Mouse (Mus musculus) MEL (cell line): ENCODE results near the gene Bfar. TPM values are rescaled to one million over a fixed set of nuclear protein-coding genes. Genes with fewer than 3 reads are reported as not detected.
"Not testable (repeated sequence)": the region's sequence is repeated elsewhere in the genome, so short reads cannot be mapped to it uniquely, and the experiment has no call there.

ENCODE experiments used
- DNase-seq: peaks from one replicate; pipeline ENCODE4 v3.0.0; 2011; ENCODE audit warnings: low read depth, low spot score
- H3K27ac ChIP-seq: 2 replicates; pipeline ENCODE4 v1.5.1; 2012; ENCODE audit warnings: low read depth, mild to moderate bottlenecking, control low read depth, low read length, moderate library complexity; ENCODE audit not compliant: control insufficient read depth
- H3K27me3 ChIP-seq, 2 experiments: fragments of 150-350 bp in 1 of 2; sonication (generic) in 1 of 2; 2 replicates each; pipeline ENCODE4 v1.6.1; 2012; ENCODE audit warnings: low read length in 2 of 2, mild to moderate bottlenecking in 2 of 2, improper control_type of control experiment in 1 of 2, moderate library complexity in 1 of 2; ENCODE audit not compliant: insufficient read depth in 2 of 2, control insufficient read depth in 1 of 2
- H3K36me3 ChIP-seq, 2 experiments: 2 replicates each; pipeline ENCODE4 v1.6.1; 2012 to 2014; ENCODE audit warnings: low read length in 2 of 2, improper control_type of control experiment in 1 of 2, inconsistent platforms in 1 of 2, mild to moderate bottlenecking in 1 of 2; ENCODE audit not compliant: insufficient read depth in 2 of 2, control insufficient read depth in 1 of 2
- H3K4me1 ChIP-seq, 2 experiments: fragments of 150-350 bp in 1 of 2; sonication (generic) in 1 of 2; 2 replicates each; pipeline ENCODE4 v1.6.1; 2012; ENCODE audit warnings: low read length in 2 of 2, improper control_type of control experiment in 1 of 2, mild to moderate bottlenecking in 1 of 2; ENCODE audit not compliant: insufficient read depth in 2 of 2, control insufficient read depth in 1 of 2
- H3K4me3 ChIP-seq, 2 experiments: fragments of 150-350 bp in 1 of 2; sonication (generic) in 1 of 2; 2 replicates each; pipeline ENCODE4 v1.5.1; 2012; ENCODE audit warnings: low read depth in 2 of 2, low read length in 2 of 2, mild to moderate bottlenecking in 2 of 2, moderate library complexity in 2 of 2, control low read depth in 1 of 2, improper control_type of control experiment in 1 of 2; ENCODE audit not compliant: control insufficient read depth in 1 of 2, insufficient read depth in 1 of 2
- H3K79me2 ChIP-seq: 2 replicates; pipeline ENCODE4 v1.6.1; 2012; ENCODE audit warnings: mild to moderate bottlenecking, low read length, moderate library complexity; ENCODE audit not compliant: control insufficient read depth, poor library complexity, insufficient read depth
- H3K9ac ChIP-seq: 2 replicates; pipeline ENCODE4 v1.6.1; 2012; ENCODE audit warnings: low read depth, mild to moderate bottlenecking, control low read depth, low read length, moderate library complexity; ENCODE audit not compliant: control insufficient read depth, poor library complexity, severe bottlenecking
- H3K9me3 ChIP-seq: fragments of 150-350 bp; sonication (generic); replicated peaks from 2 replicates; pipeline ENCODE4 v1.6.1; 2012; ENCODE audit warnings: mild to moderate bottlenecking, low read length, improper control_type of control experiment, moderate library complexity; ENCODE audit not compliant: insufficient read depth
- BHLHE40 ChIP-seq: IDR thresholded peaks from 2 replicates; pipeline ENCODE4 v1.6.1; 2012; ENCODE audit warnings: low read depth, mild to moderate bottlenecking, inconsistent platforms, low read length, improper control_type of control experiment, borderline replicate concordance
- CHD1 ChIP-seq: IDR thresholded peaks from 2 replicates; pipeline ENCODE4 v1.6.1; 2012; ENCODE audit warnings: low read depth, mild to moderate bottlenecking, inconsistent platforms, low read length, improper control_type of control experiment
- CTCF ChIP-seq, 3 experiments: IDR thresholded peaks in 2 of 3; conservative IDR thresholded peaks in 1 of 3; 2 replicates each; pipeline ENCODE4 v1.5.1; 2011 to 2012; ENCODE audit warnings: low read length in 3 of 3, low read depth in 2 of 3, mild to moderate bottlenecking in 2 of 3, improper control_type of control experiment in 1 of 3, inconsistent platforms in 1 of 3, mixed read lengths in 1 of 3, moderate library complexity in 1 of 3; ENCODE audit not compliant: control insufficient read depth in 1 of 3, insufficient read depth in 1 of 3, poor library complexity in 1 of 3, severe bottlenecking in 1 of 3
- EP300 ChIP-seq, 2 experiments: IDR thresholded peaks; 2 replicates each; pipeline ENCODE4 v1.6.1; 2011; ENCODE audit warnings: improper control_type of control experiment in 2 of 2, low read length in 2 of 2, low read depth in 1 of 2, mild to moderate bottlenecking in 1 of 2
- GABPA ChIP-seq: IDR thresholded peaks from 2 replicates; pipeline ENCODE4 v1.6.1; 2012; ENCODE audit warnings: low read depth, mild to moderate bottlenecking, inconsistent platforms, low read length, improper control_type of control experiment, moderate library complexity
- GATA1 ChIP-seq: IDR thresholded peaks from 2 replicates; pipeline ENCODE4 v1.6.1; 2011; ENCODE audit warnings: low read depth, low read length, improper control_type of control experiment
- KAT2A ChIP-seq: conservative IDR thresholded peaks from 2 replicates; pipeline ENCODE4 v1.6.1; 2012; ENCODE audit warnings: low read depth, low read length, improper control_type of control experiment, inconsistent platforms
- MEF2A ChIP-seq: IDR thresholded peaks from 2 replicates; pipeline ENCODE4 v1.6.1; 2014; ENCODE audit warnings: low read depth, mild to moderate bottlenecking, inconsistent platforms, low read length, improper control_type of control experiment; ENCODE audit not compliant: poor library complexity, insufficient replicate concordance, severe bottlenecking; ENCODE audit errors: extremely low read depth
- MXI1 ChIP-seq: IDR thresholded peaks from 2 replicates; pipeline ENCODE4 v1.6.1; 2011; ENCODE audit warnings: mild to moderate bottlenecking, low read depth, low read length, improper control_type of control experiment
- MYC ChIP-seq: IDR thresholded peaks from 2 replicates; pipeline ENCODE4 v1.6.1; 2011; ENCODE audit warnings: low read depth, mild to moderate bottlenecking, low read length, improper control_type of control experiment, moderate library complexity
- POLR2AphosphoS2 ChIP-seq: IDR thresholded peaks from 2 replicates; pipeline ENCODE4 v1.6.1; 2011; ENCODE audit warnings: low read length, improper control_type of control experiment
- RAD21 ChIP-seq: IDR thresholded peaks from 2 replicates; pipeline ENCODE4 v1.6.1; 2011; ENCODE audit warnings: mild to moderate bottlenecking, low read depth, low read length, improper control_type of control experiment
- RCOR1 ChIP-seq: IDR thresholded peaks from 2 replicates; pipeline ENCODE4 v1.6.1; 2012; ENCODE audit warnings: low read depth, mild to moderate bottlenecking, inconsistent platforms, low read length, improper control_type of control experiment
- SMC3 ChIP-seq: IDR thresholded peaks from 2 replicates; pipeline ENCODE4 v1.6.1; 2011; ENCODE audit warnings: low read depth, low read length, improper control_type of control experiment
- TCF12 ChIP-seq: IDR thresholded peaks from 2 replicates; pipeline ENCODE4 v1.6.1; 2014; ENCODE audit warnings: low read depth, mild to moderate bottlenecking, inconsistent platforms, low read length, improper control_type of control experiment, moderate library complexity
- USF2 ChIP-seq, 2 experiments: IDR thresholded peaks; 2 replicates each; pipeline ENCODE4 v1.6.1; 2011 to 2012; ENCODE audit warnings: improper control_type of control experiment in 2 of 2, low read length in 2 of 2, borderline replicate concordance in 1 of 2, inconsistent platforms in 1 of 2, low read depth in 1 of 2, mild to moderate bottlenecking in 1 of 2; ENCODE audit not compliant: insufficient read depth in 1 of 2
- polyA plus RNA-seq, 2 experiments: library from polyadenylated mRNA; stranded (reverse) in 1 of 2; unstranded in 1 of 2; fragments of >175 nt in 1 of 2; fragments of >200 nt in 1 of 2; gene quantifications; 2 replicates each; pipeline versions ENCODE4 v1.2.1 to v1.2.4; 2012; ENCODE audit warnings: low replicate concordance in 2 of 2, low read depth in 1 of 2; ENCODE audit not compliant: insufficient read length in 2 of 2, insufficient read depth in 1 of 2, missing spikeins in 1 of 2
- total RNA-seq: library from RNA; depleted of rRNA; stranded (reverse); fragments of 300-350 nt; gene quantifications from 2 replicates; pipeline ENCODE4 v1.2.3, GENCODE M21; 2012

The Bfar gene
- total and polyA plus RNA-seq, 3 experiments: 20.6 to 21.8 TPM; not detected in 1

- Histone ChIP-seq H3K27ac (no peak overlapping the region), H3K9me3 (no peaks in the 10 kb centered on the region), H3K79me2 (no peaks in the 10 kb centered on the region), H3K9ac (no peak overlapping the region), H3K4me3 (no peak overlapping the region), H3K36me3 (peaks cover 2 to 5% of the 10 kb centered on the region in 2 experiments; a peak in 3 of 4 replicates)
- DNase-seq: peak; percentile 56
- peak; percentile 54 for TF ChIP-seq RAD21
- TF ChIP-seq CHD1: no peak
- no peak for TF ChIP-seq GATA1
- TF ChIP-seq CTCF (IDR thresholded peaks at IDR 0.05 in 2 of 3, conservative IDR thresholded peaks at IDR 0.05 in 1 of 3; ENCODE audit: control insufficient read depth in 1 of 3, insufficient read depth in 1 of 3, low read depth in 2 of 3, low read length in 3 of 3, poor library complexity in 1 of 3, severe bottlenecking in 1 of 3): peak; percentile 11 to 59 (median 32); a peak in 4 of 6 replicates
- TF ChIP-seq MYC: 0 out of 2 replicates have a peak, but pooled peaks have one; percentile 34
- peak; percentile 66 for TF ChIP-seq SMC3
- no peak for TF ChIP-seq USF2 (IDR thresholded peaks at IDR 0.05; ENCODE audit: borderline replicate concordance in 1 of 2, insufficient read depth in 1 of 2, low read depth in 1 of 2, low read length in 2 of 2)
- TF ChIP-seq, all 39 proteins: peak for 4
- Histone ChIP-seq H3K4me1 (no peaks in the 10 kb centered on the region; a peak in 1 of 4 replicates), H3K27me3 (no peaks in the 10 kb centered on the region)
These were observed 43.3 kb upstream of the Bfar start for GRCm38 (mm10) chr16:13628345-13628744.

GRCm38 (mm10) chr16:13638198-13638597, 33.5 kb upstream of the Bfar start:
- not testable (repeated sequence) for H3K9me3 ChIP-seq, H3K27ac ChIP-seq, H3K36me3 ChIP-seq, H3K27me3 ChIP-seq, H3K4me1 ChIP-seq, H3K79me2 ChIP-seq, DNase-seq, H3K9ac ChIP-seq, H3K4me3 ChIP-seq
- peak; percentile 5 for TF ChIP-seq RAD21
- TF ChIP-seq CTCF (IDR thresholded peaks at IDR 0.05 in 2 of 3, conservative IDR thresholded peaks at IDR 0.05 in 1 of 3; ENCODE audit: control insufficient read depth in 1 of 3, insufficient read depth in 1 of 3, low read depth in 2 of 3, low read length in 3 of 3, poor library complexity in 1 of 3, severe bottlenecking in 1 of 3): peak in 2 of 3 experiments; percentile 15 to 65; a peak in 4 of 6 replicates
- TF ChIP-seq MYC: 0 out of 2 replicates have a peak, but pooled peaks have one; percentile 64
- peak; percentile 54 for TF ChIP-seq SMC3

DNA sequence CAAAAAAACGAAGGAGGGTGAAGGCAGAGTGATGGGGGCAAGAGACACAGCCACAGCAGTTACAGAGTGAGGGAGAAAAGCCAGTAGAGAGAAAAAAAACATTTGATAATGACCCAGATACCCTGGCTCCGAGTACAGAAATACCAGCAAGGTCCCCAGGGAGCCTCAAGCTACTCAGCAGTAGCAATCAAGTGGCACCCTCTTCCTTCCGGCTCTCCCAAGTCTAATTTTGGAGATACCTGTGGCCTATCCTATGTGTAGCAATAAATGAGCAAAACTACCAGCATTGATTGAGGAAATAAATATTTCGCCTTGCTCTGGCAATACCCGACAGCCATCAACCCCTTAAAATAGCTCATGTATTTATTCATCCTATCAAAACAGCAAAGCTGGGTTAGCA, 32.1 kb upstream of the Bfar start:
- H3K79me2 ChIP-seq: no peaks in the 10 kb centered on the region
- no peaks in the 10 kb centered on the region for H3K4me1 ChIP-seq
- no peaks in the 10 kb centered on the region for H3K27me3 ChIP-seq
- no peak for TF ChIP-seq GABPA
- no peak for TF ChIP-seq TCF12
- no peak for TF ChIP-seq MXI1
- TF ChIP-seq RCOR1: no peak
- no peak for TF ChIP-seq GATA1
- TF ChIP-seq MEF2A: no peak
- no peak for TF ChIP-seq POLR2AphosphoS2
- no peak for TF ChIP-seq EP300 (IDR thresholded peaks at IDR 0.05; ENCODE audit: low read depth in 1 of 2, low read length in 2 of 2)
- no peak for TF ChIP-seq KAT2A
- TF ChIP-seq BHLHE40: no peak
- H3K27ac ChIP-seq: no peak overlapping the region
- no peak overlapping the region for H3K4me3 ChIP-seq
- H3K36me3 ChIP-seq: peaks cover 0 to 3% of the 10 kb centered on the region in 2 experiments; a peak in 1 of 4 replicates
- H3K9ac ChIP-seq: no peak overlapping the region
- no peak for DNase-seq
- no peaks in the 10 kb centered on the region for H3K9me3 ChIP-seq
